Mouse (Mus musculus): ENCODE results near the gene Spag17. TPM values are rescaled to one million over a fixed set of nuclear protein-coding genes. Genes with fewer than 3 reads are reported as not detected.

The Spag17 gene
- polyA plus RNA-seq (2017; shearing (Covaris generic)) = not detected

DNA sequence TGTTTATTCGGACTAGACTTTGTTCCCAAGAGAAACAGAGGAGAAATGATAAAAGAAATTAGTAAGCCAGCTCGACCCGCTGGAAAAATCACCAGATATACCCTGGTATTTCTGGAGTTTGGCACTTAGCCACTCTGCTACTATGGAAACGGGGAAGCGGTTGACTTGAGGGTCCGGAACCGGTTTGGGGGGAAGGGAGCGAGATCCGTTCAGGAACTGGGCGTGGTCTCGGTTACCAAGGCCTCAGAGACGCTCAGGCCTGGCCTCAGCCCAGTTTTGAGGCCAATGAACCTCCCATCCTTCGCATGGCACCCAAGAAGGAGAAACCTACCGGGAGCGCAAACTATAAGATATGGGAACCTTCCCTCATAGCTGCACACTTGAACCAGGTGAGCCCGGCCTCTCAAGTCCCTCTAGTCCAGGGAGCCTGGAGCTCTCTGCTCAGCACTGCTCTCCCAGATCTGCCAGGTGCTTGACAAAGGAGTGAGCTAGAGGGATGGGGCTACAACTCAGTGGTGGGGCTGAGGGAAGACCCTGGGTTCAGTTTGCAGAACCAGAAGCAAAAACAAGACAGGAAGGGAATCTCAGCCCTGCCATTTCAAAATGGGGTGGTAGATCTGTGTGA lies at the start of gene Spag17:
Spag17 (plus strand) TSS at position 220 of the 625 bp plus-strand sequence.

DNA sequence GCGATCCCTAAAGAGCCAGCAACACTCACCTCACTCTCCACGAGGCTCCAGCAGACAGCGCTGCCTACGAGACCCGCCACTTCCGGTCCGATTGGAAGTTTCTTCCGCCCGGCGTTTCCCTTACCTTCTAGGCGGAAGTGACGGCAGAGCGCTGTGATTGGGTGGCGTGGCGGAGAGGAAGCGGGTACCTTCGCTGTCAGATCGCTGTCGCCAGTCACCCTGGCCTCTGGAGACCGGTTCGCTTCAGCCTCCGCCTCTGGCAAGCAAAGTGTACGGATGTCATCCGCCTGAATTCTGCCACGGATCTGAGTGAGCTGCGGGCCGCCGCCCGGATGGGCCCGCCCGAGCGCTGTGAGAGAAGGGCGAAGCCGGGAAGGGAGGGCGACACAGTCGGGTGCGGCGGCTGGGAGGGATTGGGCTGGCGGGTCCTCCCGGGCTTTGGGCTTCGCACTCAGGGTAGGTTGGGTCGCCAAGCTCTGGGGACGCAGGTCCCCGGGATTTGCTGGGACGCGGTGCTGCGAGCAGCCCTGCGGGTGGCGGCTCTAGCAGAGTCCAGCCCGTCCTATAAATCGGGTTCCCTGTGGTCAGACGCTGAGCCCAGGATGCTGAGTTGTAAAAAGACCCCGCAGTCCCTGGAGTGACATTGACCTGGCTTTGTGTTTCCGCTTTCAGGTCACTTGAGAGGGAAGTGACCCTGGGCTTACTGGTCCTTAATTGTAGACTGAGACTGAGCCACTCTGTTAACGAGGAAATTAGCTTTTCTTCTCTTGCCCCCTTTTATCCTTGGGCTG lies 277.3 kb downstream of the Spag17 start, which contains the start of the genes Gdap2 and Wdr3:
Gdap2 (plus strand) TSS at position 67 of the 791 bp plus-strand sequence.
Wdr3 (minus strand) TSS at position 93 of the 791 bp plus-strand sequence.

